Mouse (Mus musculus) gastrocnemius, adult 18-20 months (tissue): ENCODE measurements around the gene Zkscan16. TPM values are rescaled to one million over a fixed set of nuclear protein-coding genes. Genes with fewer than 3 reads are reported as not detected.

ENCODE experiments used
- DNase-seq: peaks from one replicate; pipeline ENCODE4 v3.0.0; 2021; ENCODE audit warnings: low spot score
- total RNA-seq, 2 experiments: library from RNA; stranded (reverse); gene quantifications; 2 replicates each; pipeline ENCODE4 v1.2.3; 2021

Zkscan16 gene
- total RNA-seq, 2 experiments from 2014 or later, result not detected

- peak; percentile 78 for DNase-seq
Measured at GRCm38 (mm10) chr4:58999686-59000085, 56.3 kb downstream of the Zkscan16 start.

- no peak for DNase-seq
Measured at GRCm38 (mm10) chr4:59000614-59001013, 57.2 kb downstream of the Zkscan16 start.

DNA sequence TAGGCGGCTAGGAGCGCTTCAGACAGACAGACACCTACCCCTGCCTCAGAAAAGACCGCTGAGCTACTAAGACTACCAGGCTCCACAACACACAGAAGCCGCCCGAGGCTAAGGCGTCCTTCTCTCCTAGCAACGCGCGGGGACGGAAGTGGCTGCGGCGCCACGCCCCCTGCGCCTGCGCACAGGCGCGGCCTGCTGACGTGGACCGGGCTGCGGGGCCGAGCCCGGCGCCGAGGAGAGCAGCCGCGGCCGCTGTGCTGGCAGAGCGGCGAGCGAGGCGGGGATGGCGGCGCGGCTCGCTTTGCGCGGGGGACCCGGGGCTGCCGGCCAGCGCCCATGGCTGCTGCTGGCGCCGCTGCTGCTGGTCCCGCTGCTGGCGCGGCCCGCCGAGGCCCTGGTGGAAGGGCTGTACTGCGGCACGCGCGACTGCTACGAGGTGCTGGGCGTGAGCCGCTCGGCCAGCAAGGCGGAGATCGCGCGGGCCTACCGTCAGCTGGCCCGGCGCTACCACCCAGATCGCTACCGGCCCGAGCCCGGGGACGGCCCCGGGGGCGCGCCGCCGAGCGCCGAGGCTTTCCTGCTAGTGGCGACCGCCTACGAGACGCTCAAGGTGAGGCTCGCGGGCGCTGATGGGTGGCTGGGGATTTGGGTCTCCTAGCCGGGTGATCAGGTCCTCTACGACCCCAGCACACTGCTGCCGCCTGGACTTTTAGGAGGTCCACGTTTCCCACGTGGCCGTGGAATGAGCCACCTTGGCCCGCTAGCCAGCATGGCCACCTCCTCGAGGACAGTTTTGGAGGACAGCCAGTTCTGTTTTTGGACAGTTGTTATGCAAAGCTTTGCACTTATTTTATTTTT, 59.7 kb downstream of the Zkscan16 start, which contains the start of gene Gm20503:
Gm20503 (plus strand) TSS at position 263 of the 858 bp plus-strand sequence.
- DNase-seq, result peak; percentile 91

DNA sequence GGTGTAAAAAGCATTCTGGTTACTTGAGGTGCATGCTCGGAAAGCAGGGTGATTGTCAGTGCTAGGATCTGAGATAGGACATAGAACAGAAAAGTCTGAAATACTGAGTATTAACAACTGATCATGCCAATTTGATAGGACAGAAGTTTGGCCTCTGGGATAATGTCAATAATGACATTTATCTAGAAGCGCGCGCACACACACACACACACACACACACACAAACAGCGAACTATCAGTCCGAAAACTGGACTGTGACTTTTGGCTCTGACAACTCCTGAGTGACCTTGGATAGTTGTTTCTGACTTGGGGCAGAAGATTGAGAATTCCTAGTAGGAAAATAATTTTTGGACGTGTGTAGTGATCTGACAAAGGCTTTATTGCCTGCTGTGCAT, 60.4 kb downstream of the Zkscan16 start:
- DNase-seq, result no peak

DNA sequence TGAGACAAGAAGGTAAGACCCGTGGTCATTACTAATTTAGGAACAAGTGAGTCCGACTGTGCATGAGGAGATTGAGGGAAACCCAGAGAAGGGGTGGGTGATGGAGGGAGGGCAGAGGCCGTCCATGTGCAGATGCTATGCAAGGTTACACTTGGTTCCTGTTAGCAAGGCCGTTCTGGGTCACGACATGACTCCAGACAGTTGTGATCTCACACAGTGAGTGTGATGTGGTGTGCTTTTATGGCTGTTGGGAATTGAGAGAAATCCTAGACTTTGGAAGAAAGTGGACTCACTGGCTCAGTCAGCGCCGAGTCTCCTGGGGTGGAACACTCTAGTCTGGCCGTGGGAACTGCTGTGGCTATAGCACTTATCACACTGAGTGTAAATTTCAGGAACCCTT, 62.8 kb downstream of the Zkscan16 start:
- no peak for DNase-seq

GRCm38 (mm10) chr4:59007016-59007415, 63.6 kb downstream of the Zkscan16 start:
- no peak for DNase-seq

Other genes with a start within 250 kb of the Zkscan16 start
- under 1 TPM in 1 of 2 experiments, not detected in 1; 0.21 TPM for gene Olfr267, start 155.9 kb upstream of the Zkscan16 start, total RNA-seq
- gene Ecpas, start 30.9 kb upstream of the Zkscan16 start, total RNA-seq, result 100 to 1,000 TPM; 263 to 302 TPM
- gene Ptgr1, start 43.5 kb downstream of the Zkscan16 start, total RNA-seq, result under 1 TPM; 0.80 to 0.90 TPM
- gene Dnajc25, start 51.4 kb downstream of the Zkscan16 start, total RNA-seq, result 10 to 100 TPM in 1 of 2 experiments, 1 to 10 TPM in 1; 9.3 to 12.1 TPM
- gene Gm20503, start 59.6 kb downstream of the Zkscan16 start, total RNA-seq, result not detected
- gene Gng10, start 91.5 kb downstream of the Zkscan16 start, total RNA-seq, result 1 to 10 TPM; 5.0 to 6.0 TPM
- gene AI481877, start 195.4 kb downstream of the Zkscan16 start, total RNA-seq, result not detected
- 1 to 10 TPM; 5.5 to 6.2 TPM for gene Ugcg, start 245.6 kb downstream of the Zkscan16 start, total RNA-seq